Mouse (Mus musculus): ENCODE results near the gene Smad5. TPM values are rescaled to one million over a fixed set of nuclear protein-coding genes. Genes with fewer than 3 reads are reported as not detected.

Gene Smad5
- polyA plus RNA-seq, 1 experiment from 2014 or later = 41.2 TPM

DNA sequence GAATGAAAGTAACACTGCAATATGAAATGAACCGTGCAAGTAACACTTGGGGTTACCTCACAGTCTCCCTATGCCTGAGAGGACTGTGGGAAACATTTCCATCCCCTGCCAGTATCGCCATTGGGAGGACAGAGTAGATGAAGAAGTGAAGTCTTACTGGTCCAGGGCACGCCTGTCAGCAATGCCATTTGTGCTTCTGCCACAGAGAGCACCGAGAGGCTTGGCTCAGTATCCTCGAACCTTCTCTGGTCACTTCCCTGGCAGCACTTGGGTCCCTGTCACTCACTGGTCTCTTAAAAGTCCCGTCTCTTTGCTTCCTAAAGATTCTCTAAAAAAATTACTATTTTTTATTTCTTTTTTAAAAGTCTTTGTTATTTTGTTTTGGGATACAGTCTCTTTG, 37.7 kb downstream of the Smad5 start:
- no peak for ATAC-seq (ENCODE audit: low FRiP score, low read depth)
- H3K27me3 ChIP-seq = no peaks in the 10 kb centered on the region
- H3K4me3 ChIP-seq = no peak overlapping the region
- peaks cover 64% of the 10 kb centered on the region for H3K36me3 ChIP-seq
- H3K4me2 ChIP-seq (replicated peaks) = no peak overlapping the region
- no peak overlapping the region for H3K27ac ChIP-seq
- no peak overlapping the region for H3K9ac ChIP-seq
- peaks cover 2% of the 10 kb centered on the region; the same call in 1 of the 2 replicates for H3K4me1 ChIP-seq
- 85% methylated on average over 6 of the region's 6 CpGs for WGBS
- no peaks in the 10 kb centered on the region for H3K9me3 ChIP-seq

GRCm38 (mm10) chr13:56741691-56742090, 38.9 kb downstream of the Smad5 start:
- Histone ChIP-seq H3K9ac (no peak overlapping the region), H3K4me2 (replicated peaks) (no peak overlapping the region), H3K27ac (no peak overlapping the region), H3K27me3 (no peaks in the 10 kb centered on the region), H3K36me3 (peaks cover 54% of the 10 kb centered on the region), H3K4me3 (no peak overlapping the region), H3K4me1 (peaks cover 2% of the 10 kb centered on the region; the same call in 1 of the 2 replicates), H3K9me3 (no peaks in the 10 kb centered on the region)
- no peak for ATAC-seq (ENCODE audit: low FRiP score, low read depth)
- WGBS = 86% methylated on average over 7 of the region's 7 CpGs

DNA sequence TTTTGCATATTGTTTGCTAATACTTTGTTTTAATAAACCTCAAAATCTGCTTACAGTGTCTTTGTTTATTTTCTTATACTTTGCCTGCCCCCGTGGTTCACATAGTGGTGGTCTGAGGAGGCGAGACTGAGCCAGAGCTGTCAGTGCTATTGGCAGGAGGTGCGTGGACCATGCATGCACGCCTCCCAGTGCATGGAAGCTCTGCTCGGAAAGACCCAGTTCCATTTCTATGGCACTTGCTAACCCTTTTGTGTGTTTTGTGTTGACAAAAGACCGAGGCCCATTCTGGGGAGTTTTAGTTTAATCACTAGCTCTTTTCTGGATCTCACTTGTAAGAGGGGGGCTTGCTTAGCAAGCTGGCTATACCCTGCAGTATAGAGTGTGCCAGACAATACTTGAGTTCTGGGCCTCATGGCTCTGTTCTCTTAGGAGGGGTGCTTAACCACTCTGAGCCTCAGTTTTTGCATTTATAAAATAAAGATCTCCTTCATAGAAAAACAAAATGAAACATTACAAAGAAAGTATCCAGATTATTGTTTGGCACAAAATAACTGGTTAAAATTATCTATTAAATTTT, 39.6 kb downstream of the Smad5 start:
- H3K27me3 ChIP-seq = no peaks in the 10 kb centered on the region
- no peak overlapping the region for H3K4me2 ChIP-seq (replicated peaks)
- 92% methylated on average over 6 of the region's 6 CpGs for WGBS
- no peak overlapping the region for H3K27ac ChIP-seq
- H3K4me1 ChIP-seq = peaks cover 2% of the 10 kb centered on the region; the same call in 1 of the 2 replicates
- no peaks in the 10 kb centered on the region for H3K9me3 ChIP-seq
- no peak overlapping the region for H3K4me3 ChIP-seq
- no peak for ATAC-seq (ENCODE audit: low FRiP score, low read depth)
- H3K9ac ChIP-seq = no peak overlapping the region
- H3K36me3 ChIP-seq = peaks cover 48% of the 10 kb centered on the region

DNA sequence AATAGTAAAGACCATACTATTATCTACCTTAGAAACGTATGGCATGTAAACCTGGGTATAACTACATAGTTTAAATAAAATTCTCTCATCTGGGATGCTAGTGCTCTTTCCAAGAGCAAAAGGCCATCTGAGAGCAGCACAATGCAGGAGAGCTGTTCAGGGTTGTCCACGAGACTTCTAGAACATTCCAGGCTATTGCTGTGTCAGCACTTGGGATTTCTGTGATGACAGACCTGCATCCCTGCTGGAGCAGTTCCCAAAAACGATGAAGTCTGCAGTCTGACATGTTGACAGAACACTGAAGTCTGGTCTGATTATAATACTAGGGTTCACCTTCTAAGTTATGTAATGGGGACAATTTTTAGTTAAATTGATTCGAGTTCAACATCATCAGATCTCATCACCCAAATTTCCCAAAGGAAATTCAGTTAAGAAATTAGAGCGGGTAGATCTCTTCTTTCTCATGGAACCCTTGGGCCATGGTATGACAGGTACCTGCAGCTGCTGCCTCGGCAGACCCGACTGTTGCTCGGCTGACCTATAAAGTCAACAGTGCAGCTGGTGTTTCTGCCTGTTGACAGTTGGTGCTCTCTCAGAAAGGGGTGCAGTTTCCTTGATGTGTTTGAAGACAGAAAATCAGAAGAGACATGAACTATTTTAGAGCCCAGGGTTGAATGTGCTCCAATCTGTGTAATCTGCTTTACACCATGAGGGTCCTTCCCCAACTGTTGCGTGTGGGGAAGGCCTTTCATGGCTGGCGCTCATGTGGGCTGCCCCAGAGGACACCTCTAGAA, 44.1 kb downstream of the Smad5 start:
- peaks cover 22% of the 10 kb centered on the region for H3K27me3 ChIP-seq

DNA sequence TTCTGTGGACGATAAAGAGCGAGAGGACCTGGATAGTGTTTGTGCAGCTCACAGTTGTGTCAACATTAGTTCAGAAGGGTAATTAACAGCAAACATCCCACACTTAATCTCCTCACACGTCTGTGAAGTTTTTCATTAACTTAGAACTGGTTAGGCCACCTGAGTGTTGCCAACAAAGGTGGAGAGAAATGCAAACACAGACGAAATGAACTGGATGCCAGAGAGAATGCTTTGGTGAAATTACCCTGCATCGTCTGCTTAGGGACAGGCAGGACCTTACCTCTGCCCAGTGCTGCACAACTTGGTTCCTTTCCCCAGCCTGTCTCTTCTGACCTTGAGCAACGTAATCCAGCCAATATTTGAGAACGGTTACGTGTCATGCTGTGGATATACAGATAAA, 44.7 kb downstream of the Smad5 start:
- peaks cover 12% of the 10 kb centered on the region for H3K4me1 ChIP-seq
- ATAC-seq (ENCODE audit: low FRiP score, low read depth) = no peak
- no peak overlapping the region for H3K4me2 ChIP-seq (replicated peaks)
- peaks cover 28% of the 10 kb centered on the region for H3K27me3 ChIP-seq
- H3K27ac ChIP-seq = no peak overlapping the region
- no peak overlapping the region for H3K4me3 ChIP-seq
- H3K9ac ChIP-seq = no peak overlapping the region
- WGBS = 59% methylated on average over 8 of the region's 8 CpGs
- peaks cover 7% of the 10 kb centered on the region for H3K36me3 ChIP-seq
- H3K9me3 ChIP-seq = no peaks in the 10 kb centered on the region

More for the DNA sequence above, 44.1 kb downstream of the Smad5 start:
- Histone ChIP-seq H3K4me1 (peaks cover 6% of the 10 kb centered on the region; the same call in 1 of the 2 replicates), H3K9ac (no peak overlapping the region), H3K4me3 (no peak overlapping the region), H3K27ac (no peak overlapping the region), H3K4me2 (replicated peaks) (no peak overlapping the region), H3K9me3 (no peaks in the 10 kb centered on the region), H3K36me3 (peaks cover 9% of the 10 kb centered on the region)
- WGBS = 73% methylated on average over 10 of the region's 10 CpGs
- ATAC-seq (ENCODE audit: low FRiP score, low read depth) = no peak

DNA sequence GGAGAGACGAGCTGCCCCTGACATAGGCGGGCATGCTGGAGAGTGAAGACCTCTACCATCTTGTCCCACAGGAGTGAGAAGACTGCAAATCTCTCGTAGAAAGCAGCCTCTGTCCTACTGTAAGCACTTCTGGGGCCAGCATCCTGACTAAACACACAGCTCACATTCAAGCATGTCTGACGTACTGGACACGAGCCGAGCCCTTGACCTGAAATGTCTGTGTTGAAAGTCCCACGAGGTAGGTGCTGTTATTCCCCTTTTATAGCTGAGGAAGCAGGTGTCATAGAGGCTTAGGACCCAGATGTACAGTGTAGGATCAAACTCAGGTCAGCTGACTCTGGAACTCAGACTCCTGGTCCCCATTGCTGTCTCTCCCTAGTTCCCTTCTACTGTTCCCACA, 46.6 kb downstream of the Smad5 start:
- H3K9me3 ChIP-seq = no peaks in the 10 kb centered on the region
- peaks cover 1% of the 10 kb centered on the region for H3K36me3 ChIP-seq
- H3K4me3 ChIP-seq = no peak overlapping the region
- ATAC-seq (ENCODE audit: low FRiP score, low read depth) = no peak
- H3K4me1 ChIP-seq = peaks cover 24% of the 10 kb centered on the region
- WGBS = 79% methylated on average over 7 of the region's 7 CpGs
- H3K4me2 ChIP-seq (replicated peaks) = no peak overlapping the region
- H3K27me3 ChIP-seq = peaks cover 46% of the 10 kb centered on the region
- no peak overlapping the region for H3K9ac ChIP-seq
- no peak overlapping the region for H3K27ac ChIP-seq

- H3K36me3 ChIP-seq = no peaks in the 10 kb centered on the region
- H3K4me2 ChIP-seq (replicated peaks) = no peak overlapping the region
- WGBS = 28% methylated on average over 5 of the region's 5 CpGs
- no peaks in the 10 kb centered on the region for H3K9me3 ChIP-seq
- peaks cover 25% of the 10 kb centered on the region for H3K4me1 ChIP-seq
- peaks cover 69% of the 10 kb centered on the region for H3K27me3 ChIP-seq
- no peak overlapping the region for H3K4me3 ChIP-seq
- H3K9ac ChIP-seq = no peak overlapping the region
- ATAC-seq (ENCODE audit: low FRiP score, low read depth) = no peak
- no peak overlapping the region for H3K27ac ChIP-seq
These were observed 49.0 kb downstream of the Smad5 start for GRCm38 (mm10) chr13:56751774-56752173.

DNA sequence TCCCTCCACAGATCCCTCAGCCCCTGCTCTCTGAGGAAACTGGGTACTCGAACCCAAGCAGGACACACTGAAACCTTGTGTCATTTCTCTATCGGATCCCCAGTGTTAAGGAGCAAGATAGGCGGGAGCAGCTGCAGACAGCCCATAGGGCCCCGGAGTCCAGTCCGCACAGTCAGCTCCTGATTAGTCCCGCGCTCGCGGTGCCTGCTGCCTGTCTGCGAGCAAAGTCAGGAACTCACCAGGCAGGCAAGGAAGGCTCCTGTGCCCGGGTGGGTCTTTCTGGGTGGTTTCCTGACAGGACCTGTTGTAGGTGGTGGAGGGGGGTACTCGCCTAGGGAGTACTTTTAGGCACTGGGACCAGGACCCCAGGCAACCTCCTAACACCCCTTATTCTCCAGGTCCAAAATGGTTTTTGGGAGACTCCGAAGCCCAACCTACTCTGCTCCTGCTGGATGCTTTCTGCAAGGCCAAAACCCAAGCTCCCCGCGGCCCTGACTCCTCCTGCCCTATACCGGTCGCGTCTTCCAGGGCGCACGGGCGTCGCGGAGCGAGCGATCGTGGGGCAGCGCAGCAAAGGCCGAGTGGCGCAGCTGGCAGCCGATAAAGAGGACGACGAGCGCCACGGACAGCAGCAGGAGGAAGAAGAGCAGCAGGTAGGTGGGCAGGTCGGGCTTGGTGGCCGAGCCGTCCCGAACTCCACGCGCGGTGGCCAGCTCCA, 49.8 kb downstream of the Smad5 start:
- Histone ChIP-seq H3K4me2 (replicated peaks) (peak overlapping the region; percentile 99), H3K27ac (no peak overlapping the region), H3K27me3 (peaks cover 69% of the 10 kb centered on the region)

GRCm38 (mm10) chr13:56753192-56753951, 50.6 kb downstream of the Smad5 start, which contains the start of gene Gm45623:
Gm45623 (minus strand) TSS chr13:56753827.
- peak within 1 kb of the TSS; percentile 67 for H3K9ac ChIP-seq
- no peaks in the 10 kb centered on the region for H3K36me3 ChIP-seq
- H3K4me3 ChIP-seq = peak within 1 kb of the TSS; percentile 54
- H3K4me2 ChIP-seq (replicated peaks) = peak within 1 kb of the TSS; percentile 99
- H3K9me3 ChIP-seq = no peaks in the 10 kb centered on the region
- H3K27ac ChIP-seq = no peak within 1 kb of the TSS
- no peak for ATAC-seq (ENCODE audit: low FRiP score, low read depth)
- H3K4me1 ChIP-seq = peaks cover 35% of the 10 kb centered on the region
- H3K27me3 ChIP-seq = peaks cover 71% of the 10 kb centered on the region
- under 1% methylated on average over 71 of the region's 71 CpGs for whole genome bisulfite sequencing

More for the DNA sequence above, 49.8 kb downstream of the Smad5 start:
- Histone ChIP-seq H3K9ac (peak overlapping the region; percentile 67), H3K9me3 (no peaks in the 10 kb centered on the region), H3K36me3 (no peaks in the 10 kb centered on the region), H3K4me1 (peaks cover 34% of the 10 kb centered on the region), H3K4me3 (peak overlapping the region; percentile 54)
- ATAC-seq (ENCODE audit: low FRiP score, low read depth) = no peak; the same call in 1 of the 2 replicates
- WGBS = under 1% methylated on average over 41 of the region's 41 CpGs

DNA sequence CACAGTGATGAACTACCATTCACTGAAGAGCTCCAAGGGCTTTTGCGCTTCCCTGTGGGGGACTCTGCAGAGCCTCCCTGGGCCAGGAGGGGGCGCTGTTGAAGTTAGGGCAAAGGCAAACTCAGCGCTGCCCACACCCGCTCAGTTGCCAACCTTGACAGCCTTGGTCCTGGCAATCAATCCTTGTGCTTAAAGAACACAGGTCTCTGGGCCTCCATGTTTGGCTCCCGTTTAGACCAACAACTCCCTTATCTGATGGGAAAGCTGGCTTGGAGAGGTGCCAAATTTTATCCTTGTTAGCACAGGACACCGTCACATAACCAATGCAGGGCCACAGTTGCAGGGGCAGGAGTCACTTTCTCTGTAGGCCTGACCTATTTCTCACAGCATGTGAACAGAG, 53.1 kb downstream of the Smad5 start:
- H3K36me3 ChIP-seq = no peaks in the 10 kb centered on the region
- peaks cover 35% of the 10 kb centered on the region for H3K4me1 ChIP-seq
- H3K9me3 ChIP-seq = no peaks in the 10 kb centered on the region
- H3K4me2 ChIP-seq (replicated peaks) = no peak overlapping the region
- no peak overlapping the region for H3K27ac ChIP-seq
- no peak for ATAC-seq (ENCODE audit: low FRiP score, low read depth)
- no peak overlapping the region for H3K9ac ChIP-seq
- peaks cover 60% of the 10 kb centered on the region for H3K27me3 ChIP-seq
- no peak overlapping the region for H3K4me3 ChIP-seq
- 59% methylated on average over 6 of the region's 6 CpGs for WGBS

DNA sequence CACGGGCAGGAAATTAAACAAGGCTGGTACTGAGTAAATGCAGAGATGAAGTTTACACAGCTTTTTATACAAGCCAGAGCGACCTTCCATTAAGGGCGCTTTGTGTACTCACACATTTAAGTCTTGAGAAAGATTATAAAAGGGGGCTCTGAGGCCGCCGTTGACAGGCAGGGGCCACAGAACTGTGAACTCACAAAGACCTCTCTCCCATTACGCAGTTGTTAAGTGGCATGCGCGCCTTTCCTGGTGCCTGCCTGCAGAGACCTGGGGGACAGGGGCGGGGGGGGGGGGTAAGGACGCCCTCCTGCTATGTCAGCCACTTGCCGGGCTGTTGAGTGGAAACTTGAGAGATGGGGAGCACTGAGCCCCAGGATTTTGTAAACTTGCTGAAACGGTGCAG, 54.4 kb downstream of the Smad5 start:
- Histone ChIP-seq H3K27me3 (peaks cover 57% of the 10 kb centered on the region), H3K9me3 (no peaks in the 10 kb centered on the region), H3K4me1 (peaks cover 29% of the 10 kb centered on the region), H3K27ac (no peak overlapping the region), H3K4me3 (no peak overlapping the region), H3K9ac (no peak overlapping the region), H3K4me2 (replicated peaks) (0 out of 2 replicates have a peak overlapping the region, but pooled peaks have one; percentile 3), H3K36me3 (no peaks in the 10 kb centered on the region)
- 32% methylated on average over 11 of the region's 12 CpGs for WGBS
- ATAC-seq (ENCODE audit: low FRiP score, low read depth) = no peak

Data from limb, embryonic 13.5 days (tissue).